Mouse (Mus musculus) heart, adult 8-10 months (tissue): ENCODE measurements at regions not wholly inside any gene's neighbourhood (a gene's known extent, or its start where the extent isn't known, plus 50 kb on each side); places are given as distances from the start of the nearest gene placed in this dataset.

Experiments used
- DNase-seq: peaks from one replicate; pipeline ENCODE4 v3.0.0; 2022; ENCODE audit warnings: low spot score

DNA sequence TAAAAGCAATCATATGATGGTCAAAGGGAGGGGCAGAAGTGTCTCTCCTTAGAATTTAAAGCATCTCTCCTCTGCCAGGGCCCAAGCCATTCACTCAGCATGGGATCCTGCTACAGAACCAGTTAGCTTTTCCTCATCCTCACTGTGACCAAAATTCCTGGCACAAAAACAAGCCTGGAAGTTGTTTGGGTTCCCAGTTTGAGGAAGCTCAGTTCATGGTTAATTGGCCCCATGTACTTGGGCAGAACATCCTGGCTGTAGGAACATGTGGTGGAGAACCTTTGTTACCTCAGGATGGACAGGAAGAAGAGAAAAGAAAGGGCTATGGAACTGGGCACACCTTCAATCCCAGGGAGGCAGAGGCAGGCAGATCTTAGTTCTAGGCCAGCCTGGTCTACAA lies 52.4 kb upstream of the Mfge8 start:
- no peak for DNase-seq

GRCm38 (mm10) chr7:79202336-79202735 lies 53.5 kb upstream of the Mfge8 start:
- DNase-seq = peak; percentile 84

GRCm38 (mm10) chr7:79203481-79203880 lies 54.6 kb upstream of the Mfge8 start:
- no peak for DNase-seq

- DNase-seq = no peak
Observed at GRCm38 (mm10) chr7:79207140-79207539, 58.3 kb upstream of the Mfge8 start.

DNA sequence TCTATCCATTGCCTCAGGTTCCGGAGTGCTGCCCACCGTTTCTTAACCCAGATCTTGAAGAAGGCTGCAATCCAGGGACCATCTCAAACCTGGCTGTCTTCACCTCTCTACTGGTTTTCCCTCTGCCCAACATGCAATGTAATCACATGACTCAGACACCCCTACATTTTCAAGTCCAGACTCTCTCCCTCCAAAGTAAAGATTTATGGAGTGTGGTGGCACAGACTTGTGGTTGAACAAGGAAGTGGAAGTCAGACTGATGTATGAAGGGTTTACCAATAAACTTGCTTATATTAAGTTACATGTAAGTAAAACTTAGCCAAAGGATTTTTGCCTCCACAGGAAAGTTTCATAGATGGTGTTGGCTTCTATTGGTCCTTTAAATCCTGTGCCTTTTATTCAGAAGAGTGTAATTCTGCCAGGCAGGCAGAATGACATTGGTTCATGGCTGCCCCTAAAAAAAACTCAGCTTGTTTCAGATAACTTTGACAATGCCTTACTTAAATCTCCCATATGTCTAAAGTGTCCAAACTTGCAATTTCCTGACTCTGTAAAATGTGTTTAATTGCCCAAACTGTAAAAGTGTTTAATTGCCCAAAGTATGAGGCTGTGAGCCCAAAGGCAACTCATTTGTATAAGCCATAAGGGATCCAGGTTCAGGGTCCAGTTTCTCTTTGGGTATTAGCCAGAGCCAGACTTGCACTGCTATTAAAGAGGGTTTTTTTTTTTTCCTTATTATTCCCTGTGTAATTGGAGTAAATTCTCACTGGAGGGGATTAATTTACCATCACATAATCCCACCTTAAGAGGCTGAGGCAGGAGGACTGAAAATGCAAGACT lies 61.7 kb upstream of the Mfge8 start:
- DNase-seq = no peak

DNA sequence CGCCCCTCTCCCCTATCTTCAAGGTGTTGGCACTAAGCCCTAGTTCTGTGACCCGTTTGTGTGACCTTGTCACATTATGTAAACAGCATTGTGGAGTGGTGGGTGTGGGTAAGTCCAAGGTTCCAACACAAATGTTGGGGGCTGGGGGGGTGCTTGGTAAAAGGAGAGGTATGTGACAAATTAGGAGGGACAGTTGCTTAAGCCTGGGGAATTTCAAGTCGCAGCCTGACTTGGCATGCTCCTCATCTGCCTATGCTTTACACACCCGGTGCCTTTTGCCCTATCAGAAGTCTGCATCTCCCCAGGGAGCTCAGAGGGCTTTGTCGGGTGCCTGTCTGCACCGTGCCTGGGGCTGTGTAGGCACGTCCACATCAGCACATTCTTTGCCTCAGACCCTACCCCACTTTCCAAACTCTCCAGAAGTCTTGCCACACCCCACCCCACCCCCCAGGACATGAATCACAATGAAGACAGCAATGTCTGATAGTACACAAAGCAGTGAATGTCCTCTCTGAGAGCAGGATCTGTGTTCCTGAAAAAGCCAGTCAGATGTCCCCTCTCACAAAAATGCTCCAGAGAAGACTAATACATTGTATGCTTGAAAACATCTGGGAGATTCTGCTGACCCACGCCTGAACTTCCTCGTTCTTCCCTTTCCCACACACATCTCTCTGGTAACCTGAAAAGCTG lies 61.6 kb upstream of the Abhd2 start:
- DNase-seq = no peak

DNA sequence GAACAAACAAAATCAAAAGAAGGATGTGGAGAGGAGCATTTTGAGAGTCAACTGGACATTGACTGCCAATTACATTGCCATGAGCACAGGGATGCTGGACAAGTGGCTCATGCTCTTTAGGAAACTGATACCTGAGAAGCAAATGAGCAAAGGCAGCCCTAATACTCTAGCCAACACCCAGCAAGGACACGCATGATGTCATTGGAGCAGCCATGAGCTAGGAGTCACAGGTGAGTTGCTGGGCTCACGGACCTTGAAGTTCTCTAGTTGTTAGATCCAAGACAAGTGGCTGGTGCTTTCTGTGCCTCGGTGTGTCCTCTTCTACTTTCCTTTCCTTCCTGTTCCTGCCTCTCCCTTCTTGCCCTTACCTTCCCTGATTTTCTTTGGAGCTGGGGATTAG lies 60.8 kb upstream of the Abhd2 start:
- DNase-seq = no peak

DNA sequence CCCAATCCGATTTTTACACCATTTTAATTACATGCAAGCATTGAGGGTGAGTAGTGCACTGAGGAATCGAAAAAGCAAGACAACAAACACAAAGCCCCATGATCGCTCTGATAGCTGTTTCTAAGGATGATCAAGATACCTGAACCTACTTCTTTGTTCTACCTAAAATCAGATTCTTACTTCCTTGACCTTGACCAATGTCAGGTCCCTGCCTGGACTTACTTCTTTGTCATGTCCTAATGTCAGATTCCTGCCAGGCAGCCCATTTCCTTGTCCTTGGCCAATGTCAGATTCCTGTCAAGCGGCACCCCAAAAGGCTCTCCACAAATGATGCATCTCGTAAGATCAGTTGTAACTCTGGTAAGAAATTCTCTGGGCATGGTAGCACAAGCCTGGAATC lies 58.0 kb upstream of the Abhd2 start:
- no peak for DNase-seq

DNA sequence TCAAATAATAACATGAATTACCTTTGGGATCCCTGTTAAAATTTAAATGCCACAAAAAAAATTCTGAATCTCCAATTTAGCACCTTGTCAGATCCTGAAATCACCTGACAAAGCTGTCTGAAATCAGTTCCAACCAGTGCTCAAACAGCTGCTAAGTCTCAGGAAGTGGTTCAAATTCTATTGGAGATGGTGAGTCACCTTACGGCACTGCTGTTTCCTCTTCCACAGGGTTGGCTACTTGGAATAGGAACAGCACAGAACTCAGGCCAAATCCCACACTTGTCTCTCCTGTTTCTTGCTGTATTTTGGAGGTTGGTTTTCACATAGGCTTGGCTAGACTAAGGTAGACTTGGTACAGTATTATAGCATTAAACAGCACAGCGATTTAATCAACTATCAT lies 55.8 kb upstream of the Abhd2 start:
- DNase-seq = no peak

- no peak for DNase-seq
Observed at GRCm38 (mm10) chr7:79222626-79223335, 50.2 kb upstream of the Abhd2 start.
